Mouse (Mus musculus) midbrain, postnatal 0 days (tissue): ENCODE measurements at regions not wholly inside any gene's neighbourhood (a gene's known extent, or its start where the extent isn't known, plus 50 kb on each side); places are given as distances from the start of the nearest gene placed in this dataset.

Experiments used
- ATAC-seq: fragments of 200-750 bp; cut with Nextera tagmentation; 2 replicates; pipeline ENCODE4 v1.8.0; 2017; ENCODE audit warnings: moderate number of reproducible peaks, mild to moderate bottlenecking, moderate TSS enrichment, moderate library complexity; ENCODE audit not compliant: low FRiP score
- DNase-seq: peaks from one replicate; pipeline ENCODE4 v3.0.0-alpha.2; 2015; ENCODE audit warnings: low spot score
- H3K27ac ChIP-seq: fragments of 300-500 bp; sonication (generic); 2 replicates; pipeline ENCODE4 v1.5.1; 2014; ENCODE audit warnings: low read depth, mild to moderate bottlenecking, low read length, mixed read lengths
- H3K27me3 ChIP-seq: fragments of 300-500 bp; sonication (generic); 2 replicates; pipeline ENCODE4 v1.6.1; 2014; ENCODE audit warnings: low read length, control low read depth, mixed read lengths; ENCODE audit not compliant: insufficient read depth
- H3K36me3 ChIP-seq: fragments of 300-500 bp; sonication (generic); 2 replicates; pipeline ENCODE4 v1.6.1; 2014; ENCODE audit warnings: low read length, control low read depth, mixed read lengths; ENCODE audit not compliant: insufficient read depth
- H3K4me1 ChIP-seq: fragments of 300-500 bp; sonication (generic); 2 replicates; pipeline ENCODE4 v1.6.1; 2014; ENCODE audit warnings: mild to moderate bottlenecking, control low read depth, antibody characterized with exemption, low read length, mixed read lengths; ENCODE audit not compliant: insufficient read depth
- H3K4me2 ChIP-seq: fragments of 300-500 bp; sonication (generic); 2 replicates; pipeline ENCODE4 v1.6.1; 2014; ENCODE audit warnings: low read depth, mild to moderate bottlenecking, low read length, mixed read lengths; ENCODE audit not compliant: poor library complexity, severe bottlenecking
- H3K4me3 ChIP-seq: fragments of 300-500 bp; sonication (generic); 2 replicates; pipeline ENCODE4 v1.5.1; 2014; ENCODE audit warnings: low read depth, mild to moderate bottlenecking, low read length, moderate library complexity
- H3K9ac ChIP-seq: fragments of 300-500 bp; sonication (generic); replicated peaks from 2 replicates; pipeline ENCODE4 v1.6.1; 2014; ENCODE audit warnings: mild to moderate bottlenecking, low read length, moderate library complexity, mixed read lengths; ENCODE audit not compliant: poor library complexity, severe bottlenecking
- H3K9me3 ChIP-seq: fragments of 300-500 bp; sonication (generic); 2 replicates; pipeline ENCODE4 v1.6.1; 2016; ENCODE audit warnings: low read length, control low read depth
- CTCF ChIP-seq: IDR thresholded peaks from 2 replicates; pipeline ENCODE4 v1.5.1; 2016; ENCODE audit warnings: antibody characterized with exemption, mild to moderate bottlenecking
- WGBS: fragments of 180-500 bp; shearing (Covaris S2); extraction: QIAGEN DNeasy Blood & Tissue Kit; methylation state at CpG from one replicate; pipeline ENCODE4 v1.1.7; 2014; 5-methylcytosine and 5-hydroxymethylcytosine counted together

DNA sequence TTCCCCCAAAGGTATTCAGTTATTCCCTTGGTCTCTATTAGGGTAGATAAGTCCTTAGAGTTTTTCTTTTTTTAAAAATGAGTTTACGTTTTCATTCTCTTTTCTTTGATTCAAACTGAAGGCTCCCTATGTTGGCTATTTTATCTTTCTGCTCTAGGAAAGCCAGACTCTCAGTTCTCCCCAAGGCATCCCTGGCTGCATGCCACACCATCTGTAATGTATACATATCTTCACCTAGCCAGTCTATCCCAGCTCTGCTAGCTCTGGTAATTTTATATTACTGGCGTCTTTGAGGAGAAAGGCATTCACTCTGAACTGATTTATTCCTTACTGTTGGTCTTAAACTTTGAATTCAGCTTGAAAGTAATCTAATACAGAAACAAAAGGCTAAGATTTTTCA, 65.2 kb upstream of the Cabcoco1 start:
- WGBS: 33% methylated on average over 2 of the region's 2 CpGs
- H3K27ac ChIP-seq: no peak overlapping the region
- no peaks in the 10 kb centered on the region for H3K4me1 ChIP-seq
- H3K9ac ChIP-seq: no peak overlapping the region
- H3K4me3 ChIP-seq: no peak overlapping the region
- TF ChIP-seq CTCF: no peak
- peak; percentile 51 for DNase-seq
- H3K4me2 ChIP-seq: no peak overlapping the region
- H3K9me3 ChIP-seq: no peaks in the 10 kb centered on the region
- no peak for ATAC-seq
- no peaks in the 10 kb centered on the region for H3K27me3 ChIP-seq
- no peaks in the 10 kb centered on the region for H3K36me3 ChIP-seq

DNA sequence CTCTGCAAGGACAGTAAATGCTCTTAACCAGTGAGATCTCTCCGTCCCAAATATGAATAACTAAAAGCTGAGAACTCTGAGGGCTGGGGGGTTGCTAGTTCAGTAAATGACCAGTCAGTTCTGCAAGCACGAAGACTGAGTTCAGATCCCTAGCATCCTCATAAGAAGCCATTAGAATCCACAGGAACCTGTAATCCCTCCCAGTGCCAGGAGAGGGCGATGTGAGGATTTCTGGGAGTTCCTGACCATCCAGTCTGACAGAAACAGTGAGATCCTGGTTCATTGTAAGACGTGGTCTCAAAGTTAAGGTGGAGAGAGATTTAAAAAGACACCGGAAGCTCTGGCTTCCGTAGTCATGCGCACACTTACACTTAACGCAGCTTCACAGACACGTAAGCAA, 70.2 kb upstream of the Cabcoco1 start:
- peak; percentile 53 for TF ChIP-seq CTCF
- ATAC-seq (no peak), DNase-seq (peak; percentile 15)
- Histone ChIP-seq H3K27me3 (no peaks in the 10 kb centered on the region), H3K9ac (no peak overlapping the region), H3K4me1 (no peaks in the 10 kb centered on the region), H3K4me2 (no peak overlapping the region), H3K27ac (no peak overlapping the region), H3K36me3 (no peaks in the 10 kb centered on the region), H3K9me3 (no peaks in the 10 kb centered on the region), H3K4me3 (no peak overlapping the region)
- WGBS: 79% methylated on average over 9 of the region's 9 CpGs

DNA sequence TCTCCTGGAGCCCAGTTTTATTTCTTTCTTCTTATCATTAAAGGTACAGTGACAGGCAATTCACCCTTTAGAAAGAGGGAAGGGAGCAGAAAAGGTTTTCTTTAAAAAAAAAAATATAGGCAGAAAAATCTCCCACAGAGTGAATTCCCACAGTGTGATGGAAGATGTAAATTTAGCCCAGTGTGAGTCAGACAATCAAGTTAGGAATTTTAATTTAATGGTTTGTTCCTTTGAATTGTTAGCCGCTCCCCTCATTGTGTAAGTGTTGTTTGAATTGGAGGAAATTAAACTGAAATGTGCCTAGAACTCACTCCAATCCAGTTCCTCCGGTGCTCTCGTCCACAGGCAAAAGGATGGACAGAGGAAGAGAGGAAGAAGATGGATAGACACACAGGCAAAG, 71.0 kb upstream of the Cabcoco1 start:
- Histone ChIP-seq H3K4me3 (no peak overlapping the region), H3K9me3 (no peaks in the 10 kb centered on the region), H3K27ac (no peak overlapping the region), H3K4me2 (no peak overlapping the region), H3K4me1 (no peaks in the 10 kb centered on the region), H3K9ac (no peak overlapping the region), H3K36me3 (no peaks in the 10 kb centered on the region), H3K27me3 (no peaks in the 10 kb centered on the region)
- ATAC-seq (no peak), DNase-seq (no peak)
- 83% methylated on average over 3 of the region's 3 CpGs for WGBS
- no peak for TF ChIP-seq CTCF

DNA sequence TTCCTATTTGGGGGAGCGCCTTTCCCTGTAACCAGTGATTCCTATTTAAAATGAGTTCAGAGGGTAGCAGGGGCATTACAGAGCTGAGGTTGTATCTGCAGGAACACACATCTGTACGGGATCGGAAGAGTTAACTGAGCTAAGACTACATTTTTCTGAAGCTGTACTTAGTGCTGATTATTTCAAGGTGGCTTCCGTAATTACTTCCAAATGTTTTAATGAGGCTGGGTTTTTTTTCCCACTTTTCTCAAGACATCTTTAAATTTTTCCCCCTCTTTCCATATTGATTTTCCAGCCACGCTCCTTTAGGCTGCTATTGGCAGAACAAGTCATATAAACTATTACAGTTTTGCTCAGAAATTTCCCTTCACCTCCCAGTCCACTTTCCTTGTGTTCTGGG, 82.1 kb upstream of the Cabcoco1 start:
- no peak for DNase-seq
- Histone ChIP-seq H3K4me2 (no peak overlapping the region), H3K9ac (no peak overlapping the region), H3K4me3 (no peak overlapping the region), H3K27me3 (no peaks in the 10 kb centered on the region), H3K9me3 (no peaks in the 10 kb centered on the region), H3K36me3 (no peaks in the 10 kb centered on the region), H3K4me1 (no peaks in the 10 kb centered on the region), H3K27ac (no peak overlapping the region)
- no peak for ATAC-seq
- no peak for TF ChIP-seq CTCF
- WGBS: 91% methylated on average over 5 of the region's 5 CpGs

DNA sequence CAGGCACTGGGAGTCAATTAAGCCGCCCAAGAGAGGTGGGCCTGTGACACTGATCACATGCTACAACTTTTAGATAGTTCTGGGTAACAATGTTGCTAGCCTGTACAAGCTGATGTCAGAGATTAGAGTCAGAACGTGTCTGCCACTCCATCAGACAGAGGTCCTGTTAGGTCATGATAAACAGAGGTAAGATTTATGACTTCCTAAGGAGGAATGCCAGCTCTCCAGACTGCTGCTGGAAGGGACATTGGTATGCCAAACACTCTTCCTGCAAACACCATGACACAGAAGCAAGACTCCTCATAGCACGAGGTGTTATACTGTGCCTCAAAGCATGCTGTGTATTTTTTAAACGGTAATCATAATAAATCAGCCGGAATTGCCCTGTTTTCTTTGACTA, 83.6 kb upstream of the Cabcoco1 start:
- TF ChIP-seq CTCF: no peak
- H3K4me3 ChIP-seq: no peak overlapping the region
- no peaks in the 10 kb centered on the region for H3K36me3 ChIP-seq
- H3K9me3 ChIP-seq: no peaks in the 10 kb centered on the region
- no peak overlapping the region for H3K4me2 ChIP-seq
- H3K9ac ChIP-seq: no peak overlapping the region
- no peaks in the 10 kb centered on the region for H3K27me3 ChIP-seq
- WGBS: 75% methylated on average over 5 of the region's 5 CpGs
- H3K4me1 ChIP-seq: no peaks in the 10 kb centered on the region
- H3K27ac ChIP-seq: no peak overlapping the region
- ATAC-seq (no peak), DNase-seq (no peak)

DNA sequence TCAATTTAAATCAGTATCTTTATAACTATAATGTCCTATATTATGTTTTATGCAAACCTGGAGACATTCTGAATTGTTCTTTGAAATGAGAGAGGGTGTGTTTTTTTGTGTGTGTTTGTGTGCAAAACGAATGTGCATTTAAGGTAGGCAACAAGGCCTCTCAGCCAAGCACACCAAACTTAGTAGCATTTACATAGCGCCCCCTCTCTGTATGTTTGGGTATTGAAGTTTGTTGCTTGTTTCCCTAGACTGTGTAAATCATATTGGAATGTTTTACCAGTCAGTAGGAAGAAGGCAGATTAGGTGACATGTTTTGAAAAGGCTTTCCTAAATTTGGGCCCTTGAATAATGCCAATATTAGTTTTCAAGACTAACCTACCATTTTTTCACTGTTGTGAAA, 84.1 kb upstream of the Cabcoco1 start:
- H3K36me3 ChIP-seq: no peaks in the 10 kb centered on the region
- H3K9ac ChIP-seq: no peak overlapping the region
- H3K4me3 ChIP-seq: no peak overlapping the region
- no peaks in the 10 kb centered on the region for H3K4me1 ChIP-seq
- ATAC-seq: no peak
- WGBS: 46% methylated on average over 2 of the region's 2 CpGs
- H3K27ac ChIP-seq: no peak overlapping the region
- H3K27me3 ChIP-seq: no peaks in the 10 kb centered on the region
- no peaks in the 10 kb centered on the region for H3K9me3 ChIP-seq
- no peak for DNase-seq
- H3K4me2 ChIP-seq: no peak overlapping the region
- peak; percentile 57 for TF ChIP-seq CTCF

DNA sequence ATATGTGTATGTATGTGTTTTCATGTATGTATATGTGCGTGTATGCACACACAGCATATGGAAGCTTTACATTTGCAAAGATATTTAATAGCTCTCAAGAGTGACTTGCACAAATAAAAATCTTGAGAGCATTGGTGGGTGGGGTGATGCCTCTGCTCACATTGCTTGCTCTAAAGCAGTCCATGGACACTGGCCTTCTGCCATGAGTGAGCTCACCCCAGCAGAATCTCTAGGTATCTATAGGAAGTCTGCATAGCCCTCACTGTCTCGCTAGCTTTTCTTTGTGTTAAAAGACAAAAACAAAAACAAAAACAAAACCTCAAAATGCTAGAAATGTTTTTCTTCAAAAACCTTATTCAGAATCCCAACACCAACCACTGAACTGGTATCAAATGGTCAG, 87.8 kb upstream of the Cabcoco1 start:
- Histone ChIP-seq H3K4me1 (no peaks in the 10 kb centered on the region), H3K9me3 (no peaks in the 10 kb centered on the region), H3K27ac (no peak overlapping the region), H3K4me2 (no peak overlapping the region), H3K36me3 (no peaks in the 10 kb centered on the region), H3K9ac (no peak overlapping the region), H3K4me3 (no peak overlapping the region), H3K27me3 (no peaks in the 10 kb centered on the region)
- no peak for TF ChIP-seq CTCF
- ATAC-seq (no peak), DNase-seq (no peak)
- 92% methylated on average over 2 of the region's 2 CpGs for WGBS
